Mouse (Mus musculus) liver, postnatal 0 days (tissue): ENCODE measurements around the gene Glp2r. TPM values are rescaled to one million over a fixed set of nuclear protein-coding genes. Genes with fewer than 3 reads are reported as not detected.

Experiments used
- ATAC-seq: fragments of 200-750 bp; cut with Nextera tagmentation; 2 replicates; pipeline ENCODE4 v1.8.0; 2017; ENCODE audit warnings: mild to moderate bottlenecking, moderate library complexity
- DNase-seq: peaks from one replicate; pipeline ENCODE4 v3.0.0-alpha.2; 2016
- H3K27ac ChIP-seq: fragments of 300-500 bp; sonication (generic); 2 replicates; pipeline ENCODE4 v1.5.1; 2014; ENCODE audit warnings: antibody characterized with exemption, moderate library complexity, mild to moderate bottlenecking, low read depth
- H3K27me3 ChIP-seq: fragments of 300-500 bp; sonication (generic); 2 replicates; pipeline ENCODE4 v1.6.1; 2014; ENCODE audit warnings: low read length, control low read depth, mixed read lengths; ENCODE audit not compliant: insufficient read depth
- H3K36me3 ChIP-seq: fragments of 300-500 bp; sonication (generic); replicated peaks from 2 replicates; pipeline ENCODE4 v1.6.1; 2014; ENCODE audit warnings: mild to moderate bottlenecking, control low read depth, low read length, moderate library complexity, mixed read lengths; ENCODE audit not compliant: insufficient read depth
- H3K4me1 ChIP-seq: fragments of 300-500 bp; sonication (generic); 2 replicates; pipeline ENCODE4 v1.6.1; 2014; ENCODE audit warnings: antibody characterized with exemption, mild to moderate bottlenecking, control low read depth; ENCODE audit not compliant: insufficient read depth
- H3K4me2 ChIP-seq: fragments of 300-500 bp; sonication (generic); 2 replicates; pipeline ENCODE4 v1.6.1; 2014; ENCODE audit warnings: low read depth, mild to moderate bottlenecking, low read length, moderate library complexity, mixed read lengths
- H3K4me3 ChIP-seq: fragments of 300-500 bp; sonication (generic); 2 replicates; pipeline ENCODE4 v1.5.1; 2014; ENCODE audit warnings: low read depth, low read length
- H3K9ac ChIP-seq: fragments of 300-500 bp; sonication (generic); replicated peaks from 2 replicates; pipeline ENCODE4 v1.6.1; 2014; ENCODE audit warnings: mild to moderate bottlenecking, moderate library complexity
- H3K9me3 ChIP-seq: fragments of 300-500 bp; sonication (generic); 2 replicates; pipeline ENCODE4 v1.6.1; 2016; ENCODE audit warnings: mild to moderate bottlenecking, control low read depth, low read length, mixed read lengths
- CTCF ChIP-seq: sonication (generic); IDR thresholded peaks from 2 replicates; pipeline ENCODE4 v1.5.1; 2016; ENCODE audit warnings: antibody characterized with exemption, low read depth
- EP300 ChIP-seq: IDR thresholded peaks from 2 replicates; pipeline ENCODE4 v1.6.1; 2016; ENCODE audit warnings: antibody characterized with exemption, low read depth, mild to moderate bottlenecking
- WGBS: fragments of 180-500 bp; shearing (Covaris S2); extraction: QIAGEN DNeasy Blood & Tissue Kit; methylation state at CpG from one replicate; pipeline ENCODE4 v1.1.7; 2014; ENCODE audit not compliant: insufficient replicate concordance; 5-methylcytosine and 5-hydroxymethylcytosine counted together
- polyA plus RNA-seq: library from polyadenylated mRNA; unstranded; fragments of >200 nt; fragmentation: Nextera tagmentation; extraction: Ambion mirVana; gene quantifications from 2 replicates; pipeline ENCODE4 v1.2.1, GENCODE M21; 2015

The Glp2r gene
- polyA plus RNA-seq, 1 experiment from 2014 or later, result 0.02 TPM

DNA sequence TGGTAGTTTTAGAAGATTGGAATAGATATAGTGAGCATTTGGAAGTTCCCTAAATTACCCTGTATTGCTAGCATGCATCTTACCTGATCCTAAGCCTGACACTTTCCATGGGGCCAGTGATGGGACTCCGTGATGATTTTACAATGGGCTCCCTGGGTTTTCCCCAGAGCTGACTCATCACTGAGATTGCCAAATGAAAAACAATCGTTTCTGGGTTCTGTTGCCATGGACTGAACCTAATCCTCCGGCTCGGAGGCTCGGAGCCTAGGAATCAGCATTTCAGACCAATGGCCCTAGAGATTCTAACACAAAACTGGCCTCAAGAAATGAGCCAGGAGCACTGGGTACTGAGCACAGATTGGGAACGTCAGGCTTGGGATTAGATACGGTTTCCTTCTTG lies 148.6 kb downstream of the Glp2r start:
- no peak for DNase-seq
- no peak overlapping the region for H3K4me2 ChIP-seq
- ATAC-seq, result no peak
- TF ChIP-seq EP300, result no peak
- TF ChIP-seq CTCF, result no peak
- H3K4me1 ChIP-seq, result no peaks in the 10 kb centered on the region; the same call in 1 of the 2 replicates
- no peaks in the 10 kb centered on the region for H3K9me3 ChIP-seq
- no peak overlapping the region for H3K27ac ChIP-seq
- WGBS, result 72% methylated on average over 7 of the region's 7 CpGs
- no peaks in the 10 kb centered on the region for H3K36me3 ChIP-seq
- H3K9ac ChIP-seq, result no peak overlapping the region
- H3K4me3 ChIP-seq, result no peak overlapping the region
- H3K27me3 ChIP-seq, result no peaks in the 10 kb centered on the region

DNA sequence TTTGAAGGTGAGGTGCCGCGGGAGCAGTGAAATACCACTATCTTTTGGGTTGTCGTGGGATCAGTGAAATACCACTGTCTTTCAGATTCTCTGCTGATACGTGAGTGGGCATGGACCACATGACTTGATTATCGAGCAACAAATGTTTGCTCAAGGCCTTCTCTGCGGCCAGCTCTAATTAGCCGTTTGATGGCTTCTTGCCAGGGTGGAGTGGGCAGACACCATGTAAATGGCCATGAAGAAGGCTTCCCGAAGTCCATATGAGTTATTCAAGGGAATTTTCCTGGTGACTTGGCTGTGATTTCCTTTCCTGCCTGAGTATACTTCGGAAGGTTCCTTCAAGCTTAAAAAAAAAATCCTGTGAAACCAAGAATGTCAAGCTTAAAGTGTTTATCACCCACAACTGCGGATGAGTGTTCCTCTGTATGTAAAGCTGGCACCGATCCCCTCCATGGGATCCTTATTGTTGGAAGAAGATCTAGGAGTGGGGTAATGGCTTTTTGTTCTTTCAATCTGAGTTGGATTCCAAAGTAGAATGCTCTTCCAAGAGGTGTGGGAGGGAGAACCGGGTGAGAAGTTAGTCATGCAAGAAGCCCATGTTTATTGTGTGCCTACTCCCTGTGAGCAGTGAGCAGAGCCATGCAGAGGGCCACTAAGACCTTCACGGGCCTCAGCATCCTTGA lies 154.3 kb downstream of the Glp2r start:
- no peaks in the 10 kb centered on the region for H3K4me1 ChIP-seq
- H3K9me3 ChIP-seq, result no peaks in the 10 kb centered on the region
- WGBS, result 74% methylated on average over 13 of the region's 13 CpGs
- H3K9ac ChIP-seq, result no peak overlapping the region
- DNase-seq (no peak), ATAC-seq (no peak)
- no peak overlapping the region for H3K27ac ChIP-seq
- TF ChIP-seq CTCF (no peak), EP300 (no peak)
- no peak overlapping the region for H3K4me3 ChIP-seq
- H3K36me3 ChIP-seq, result no peaks in the 10 kb centered on the region
- H3K4me2 ChIP-seq, result no peak overlapping the region
- H3K27me3 ChIP-seq, result no peaks in the 10 kb centered on the region

DNA sequence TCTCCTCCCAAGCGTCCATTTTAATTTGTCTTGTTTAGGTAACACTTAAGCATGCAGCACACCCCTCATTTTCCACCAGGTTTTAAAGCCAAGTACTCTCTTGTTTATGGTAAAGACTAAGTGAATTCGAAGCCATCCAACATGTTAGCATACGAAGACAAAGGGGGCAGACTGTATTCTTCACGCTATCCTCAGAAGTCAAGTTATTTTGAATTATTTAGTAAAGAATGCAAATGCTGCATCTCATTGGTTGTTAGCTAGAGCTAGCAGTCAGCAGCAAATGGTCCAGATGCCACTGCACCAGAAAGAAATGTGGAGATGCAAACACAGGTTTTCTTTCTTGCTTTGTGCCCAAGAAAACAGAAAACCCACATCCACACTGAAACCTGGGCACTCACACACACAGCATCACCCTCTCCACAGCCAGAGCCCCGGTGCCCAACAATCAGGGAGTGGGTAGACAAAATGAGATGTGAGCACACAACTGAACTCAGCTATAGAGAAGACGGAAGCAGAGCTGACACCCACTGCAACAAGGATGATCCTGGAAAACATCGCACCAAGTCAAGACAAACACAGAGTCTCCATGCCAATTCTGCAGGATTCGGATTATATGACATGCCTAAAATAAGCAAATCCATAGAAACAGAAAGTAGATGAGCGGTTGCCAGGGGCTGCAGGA lies 158.7 kb downstream of the Glp2r start:
- WGBS, result 74% methylated on average over 9 of the region's 9 CpGs
- H3K4me3 ChIP-seq, result no peak overlapping the region
- no peaks in the 10 kb centered on the region for H3K27me3 ChIP-seq
- no peak overlapping the region for H3K4me2 ChIP-seq
- H3K9ac ChIP-seq, result no peak overlapping the region
- H3K27ac ChIP-seq, result no peak overlapping the region
- H3K4me1 ChIP-seq, result no peaks in the 10 kb centered on the region
- no peaks in the 10 kb centered on the region for H3K36me3 ChIP-seq
- TF ChIP-seq CTCF, result no peak
- TF ChIP-seq EP300, result no peak
- DNase-seq (no peak), ATAC-seq (no peak)
- H3K9me3 ChIP-seq, result no peaks in the 10 kb centered on the region

Other genes with a start within 250 kb of the Glp2r start
- gene Rcvrn, start 75.8 kb downstream of the Glp2r start, polyA plus RNA-seq, result not detected in 2 replicates
- not detected in 2 replicates for gene Gsg1l2, start 3.5 kb upstream of the Glp2r start, polyA plus RNA-seq
- 0.95 TPM in 1 of 2 replicates, not detected in the other for gene Dhrs7c, start 27.0 kb upstream of the Glp2r start, polyA plus RNA-seq
- not detected in 2 replicates for gene Usp43, start 151.0 kb upstream of the Glp2r start, polyA plus RNA-seq
- gene Cfap52, start 194.5 kb upstream of the Glp2r start, polyA plus RNA-seq, result not detected in 2 replicates
- gene Stx8, start 195.0 kb upstream of the Glp2r start, polyA plus RNA-seq, result 27.4 and 29.0 TPM in 2 replicates